Mouse (Mus musculus) activated CD4-positive, CD25-positive, alpha-beta regulatory T cell (primary cell): ENCODE measurements around the gene Olfr297. TPM values are rescaled to one million over a fixed set of nuclear protein-coding genes. Genes with fewer than 3 reads are reported as not detected.

Experiments used
- polyA plus RNA-seq, 2 experiments: library from polyadenylated mRNA; unstranded; fragments of 100-300 nt; shearing (Covaris generic); gene quantifications; one replicate each; pipeline ENCODE4 v1.2.1; 2017

The Olfr297 gene
- not detected for polyA plus RNA-seq

DNA sequence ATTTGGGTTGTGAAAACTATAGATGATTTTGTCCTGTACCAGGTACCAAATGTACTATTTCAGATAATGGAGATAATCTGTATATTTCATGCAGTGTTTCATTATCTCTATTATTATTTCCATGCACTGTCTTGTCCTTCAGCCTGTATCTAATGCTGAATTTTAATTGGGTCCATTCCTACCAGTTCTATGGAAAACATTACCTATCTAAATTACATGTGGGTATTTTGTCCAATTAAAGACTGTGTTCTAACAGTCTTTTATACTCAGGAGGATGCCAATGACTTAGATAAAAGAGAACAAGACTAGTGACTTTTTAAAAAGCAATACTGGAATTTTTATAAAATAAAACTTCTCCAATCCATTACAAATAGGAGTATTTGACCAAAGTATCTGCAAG lies at the start of gene Olfr297:
Gene Olfr297 (plus strand): TSS at position 301 of the 400 bp plus-strand sequence.

DNA sequence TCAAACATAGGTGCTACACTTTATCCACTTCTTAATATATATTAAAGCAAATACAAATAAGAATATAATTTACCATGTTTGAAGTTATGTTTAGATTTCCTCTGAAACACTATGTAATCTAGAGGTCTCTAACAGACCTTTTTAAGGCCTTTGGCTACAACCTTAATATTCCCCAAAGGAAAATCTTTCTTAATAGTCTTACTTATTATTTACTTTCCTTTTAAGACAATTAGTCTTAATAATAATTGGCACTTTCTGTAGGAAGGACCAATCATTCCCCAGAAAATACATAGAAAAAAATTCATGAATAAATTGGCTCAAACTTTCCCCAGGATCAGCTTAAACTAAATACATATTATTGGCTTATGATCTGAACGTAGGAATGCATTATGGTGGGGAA lies 27.4 kb upstream of the Olfr297 start, which contains the start of gene Olfr298:
Gene Olfr298 (minus strand): TSS at position 101 of the 400 bp plus-strand sequence.

Other genes starting within 250 kb of the Olfr297 start
- under 1 TPM in 1 of 2 experiments, not detected in 1; 0.16 TPM for gene Olfr310, start 242.8 kb upstream of the Olfr297 start, polyA plus RNA-seq
- not detected for gene Olfr309, start 206.3 kb upstream of the Olfr297 start, polyA plus RNA-seq
- gene Olfr308, start 194.3 kb upstream of the Olfr297 start, polyA plus RNA-seq = under 1 TPM in 1 of 2 experiments, not detected in 1; 0.06 TPM
- gene Olfr307, start 182.4 kb upstream of the Olfr297 start, polyA plus RNA-seq = under 1 TPM; 0.06 to 0.07 TPM
- not detected for gene Olfr305, start 153.0 kb upstream of the Olfr297 start, polyA plus RNA-seq
- not detected for gene Olfr304, start 133.3 kb upstream of the Olfr297 start, polyA plus RNA-seq
- gene Olfr303, start 122.2 kb upstream of the Olfr297 start, polyA plus RNA-seq = not detected
- not detected for gene Olfr301, start 116.1 kb upstream of the Olfr297 start, polyA plus RNA-seq
- not detected for gene Olfr299, start 60.0 kb upstream of the Olfr297 start, polyA plus RNA-seq
- not detected for gene Olfr298, start 27.5 kb upstream of the Olfr297 start, polyA plus RNA-seq
- under 1 TPM in 1 of 2 experiments, not detected in 1; 0.04 TPM for gene Olfr295, start 63.9 kb downstream of the Olfr297 start, polyA plus RNA-seq
- not detected for gene Olfr294, start 96.7 kb downstream of the Olfr297 start, polyA plus RNA-seq
- under 1 TPM in 1 of 2 experiments, not detected in 1; 0.16 TPM for gene Olfr293, start 129.1 kb downstream of the Olfr297 start, polyA plus RNA-seq
- gene Olfr292, start 168.4 kb downstream of the Olfr297 start, polyA plus RNA-seq = under 1 TPM in 1 of 2 experiments, not detected in 1; 0.16 TPM